Mouse (Mus musculus) spleen, adult 2 months (tissue): ENCODE measurements around the gene Il4i1.

Source experiments
- CTCF ChIP-seq: fragments of 200-500 bp; IDR thresholded peaks from 2 replicates; pipeline ENCODE4 v1.5.1; 2011; ENCODE audit warnings: mild to moderate bottlenecking, inconsistent platforms; ENCODE audit not compliant: insufficient read depth, insufficient read length, insufficient replicate concordance; ENCODE audit errors: extremely low read depth
- POLR2A ChIP-seq: fragments of 200-500 bp; IDR thresholded peaks from 2 replicates; pipeline ENCODE4 v1.6.1; 2011; ENCODE audit warnings: low read depth, low read length, inconsistent platforms

GRCm38 (mm10) chr7:44856265-44856916 lies 40.2 kb downstream of the Il4i1 start:
- TF ChIP-seq POLR2A = no peak
- no peak for TF ChIP-seq CTCF
